Mouse (Mus musculus): ENCODE results near the gene Slc26a11.

Slc26a11 gene

GRCm38 (mm10) chr11:119395931-119396330 is 40.6 kb downstream of the Slc26a11 start:
- in situ Hi-C loops (cut with MboI; ENCODE audit: low sequenced_read_pairs), result no loop called here

- in situ Hi-C loops (cut with MboI; ENCODE audit: low sequenced_read_pairs), result no loop called here
Measured at GRCm38 (mm10) chr11:119396461-119396860, 41.1 kb downstream of the Slc26a11 start.

GRCm38 (mm10) chr11:119402501-119403160 is 47.3 kb downstream of the Slc26a11 start:
- in situ Hi-C loops (cut with MboI; ENCODE audit: low sequenced_read_pairs), result no loop called here

- in situ Hi-C loops (cut with MboI; ENCODE audit: low sequenced_read_pairs), result no loop called here
Measured at GRCm38 (mm10) chr11:119404627-119405026, 49.3 kb downstream of the Slc26a11 start.

- in situ Hi-C loops (cut with MboI; ENCODE audit: low sequenced_read_pairs), result no loop called here
Measured at GRCm38 (mm10) chr11:119407381-119407780, 52.0 kb downstream of the Slc26a11 start.

- in situ Hi-C loops (cut with MboI; ENCODE audit: low sequenced_read_pairs), result no loop called here
Measured at GRCm38 (mm10) chr11:119407977-119408376, 52.6 kb downstream of the Slc26a11 start.

GRCm38 (mm10) chr11:119419327-119420118 is 64.2 kb downstream of the Slc26a11 start:
- in situ Hi-C loops (cut with MboI; ENCODE audit: low sequenced_read_pairs), result no loop called here

GRCm38 (mm10) chr11:119420426-119420825 is 65.1 kb downstream of the Slc26a11 start:
- in situ Hi-C loops (cut with MboI; ENCODE audit: low sequenced_read_pairs), result no loop called here

GRCm38 (mm10) chr11:119427431-119427830 is 72.1 kb downstream of the Slc26a11 start:
- in situ Hi-C loops (cut with MboI; ENCODE audit: low sequenced_read_pairs), result no loop called here

GRCm38 (mm10) chr11:119427986-119428385 is 72.6 kb downstream of the Slc26a11 start:
- in situ Hi-C loops (cut with MboI; ENCODE audit: low sequenced_read_pairs), result no loop called here

GRCm38 (mm10) chr11:119428649-119429136 is 73.3 kb downstream of the Slc26a11 start:
- in situ Hi-C loops (cut with MboI; ENCODE audit: low sequenced_read_pairs), result no loop called here

All from CH12F3 (cell line).